Comparison of ENCODE assay signal across 8 mouse cellular contexts in the genomic region with DNA sequence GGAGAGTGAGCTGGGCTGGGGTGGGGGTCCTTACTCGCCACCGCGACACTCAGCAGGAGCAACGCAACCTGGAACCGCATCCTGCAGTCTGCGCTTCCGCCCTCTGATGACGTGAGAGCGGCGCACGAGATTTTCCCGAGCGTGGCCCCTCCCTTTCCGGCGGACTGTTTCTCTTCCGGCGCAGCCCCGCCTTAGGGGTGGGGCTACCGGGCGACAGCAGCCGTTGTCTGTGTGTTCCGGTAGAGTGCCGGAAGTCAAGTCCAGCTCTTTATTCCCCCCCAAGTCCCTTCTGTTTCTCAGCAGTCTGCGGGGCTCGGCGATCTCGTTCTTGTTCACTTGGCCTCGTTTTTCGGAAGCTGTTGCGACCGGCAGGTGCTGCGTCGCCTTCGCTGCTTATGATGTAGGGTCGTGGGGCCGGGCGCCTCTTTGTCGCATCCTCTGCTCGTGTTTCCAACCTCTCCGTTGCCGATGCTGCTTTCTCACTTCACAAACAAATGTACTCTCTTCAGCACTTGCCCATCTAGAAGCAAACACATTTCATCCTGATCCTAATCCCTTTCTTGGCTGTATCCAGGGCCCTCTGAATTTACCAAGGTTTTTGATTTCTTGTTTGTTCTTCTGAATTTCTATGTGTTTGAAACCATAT. TPM values are rescaled to one million over a fixed set of nuclear protein-coding genes. Genes with fewer than 3 reads are reported as not detected.
DNase-seq lines count a peak whose midpoint lies in the region; ATAC-seq lines count a peak whose summit lies in the region.

A gene (minus strand): TSS at position 358 of the 646 bp plus-strand sequence.

- DNase-seq in MN1 (ENCODE audit: low spot score), result peak; percentile 94
- DNase-seq in cerebellum, adult 9-10 months, result peak; percentile 93
- DNase-seq in frontal cortex, adult 2 months (ENCODE audit: extremely low spot score in 1 of 2, low spot score in 1 of 2), result peak; percentile 83 to 95
- DNase-seq in hindbrain, embryonic 11.5 days (ENCODE audit: low spot score), result peak; percentile 97
- peak; percentile 92 to 94 for DNase-seq in layer of hippocampus, postnatal 10 days (ENCODE audit: low spot score in 2 of 2)
- DNase-seq in lung, postnatal 10 days, result peak; percentile 98
- DNase-seq in ovary, postnatal 36 days (ENCODE audit: low spot score), result peak; percentile 92
- DNase-seq in thymus, postnatal 25 days, result peak; percentile 97

- no peaks in the 10 kb centered on the region for H3K36me3 ChIP-seq in hindbrain, embryonic 11.5 days (ENCODE audit: control insufficient read depth, insufficient read depth, low read length)

- H3K27me3 ChIP-seq in hindbrain, embryonic 11.5 days (ENCODE audit: control insufficient read depth, insufficient read depth, low read length), result no peaks in the 10 kb centered on the region

- peak; percentile 96 for ATAC-seq in hindbrain, embryonic 11.5 days (ENCODE audit: low FRiP score)

- under 1% methylated on average over 41 of the region's 41 CpGs for WGBS in hindbrain, embryonic 11.5 days

- peak within 1 kb of the TSS; percentile 73 for H3K4me3 ChIP-seq in hindbrain, embryonic 11.5 days (ENCODE audit: low read depth, low read length)

- peak within 1 kb of the TSS; percentile 96 for H3K9ac ChIP-seq in hindbrain, embryonic 11.5 days (ENCODE audit: low read depth, low read length)

- peak within 1 kb of the TSS; percentile 85; the same call in 1 of the 2 replicates for H3K27ac ChIP-seq in hindbrain, embryonic 11.5 days (ENCODE audit: low read depth, low read length)

- peak within 1 kb of the TSS; percentile 74 for H3K4me2 ChIP-seq in hindbrain, embryonic 11.5 days (replicated peaks; ENCODE audit: low read depth, low read length)

- peaks cover 6% of the 10 kb centered on the region for H3K4me1 ChIP-seq in hindbrain, embryonic 11.5 days (replicated peaks; ENCODE audit: control insufficient read depth, insufficient read depth, low read length)

- H3K9me3 ChIP-seq in hindbrain, embryonic 11.5 days (ENCODE audit: control insufficient read depth, low read length), result no peaks in the 10 kb centered on the region

RNA-seq across cellular contexts. Expression of the gene that starts here (rescaled TPM):
- 60.7 and 68.7 TPM in 2 replicates for polyA plus RNA-seq in frontal cortex, adult 2 months (2012; rRNA removed)
- polyA plus RNA-seq in hindbrain, embryonic 11.5 days (2014; fragmentation: Nextera tagmentation; extraction: Ambion mirVana), result 41.5 and 42.3 TPM in 2 replicates
- total RNA-seq in layer of hippocampus, postnatal 10 days (2021), result 10 to 100 TPM; 49.7 to 51.1 TPM

Comparison
In these comparisons a context has a peak if more than half of its experiments do, and no peak if none do; other contexts are left out.
1. Peak in every context shown above with its lines: DNase-seq, ATAC-seq, H3K4me3 ChIP-seq and H3K27ac ChIP-seq.